Mouse (Mus musculus) liver, embryonic 13.5 days (tissue): ENCODE results near the gene Lmntd1. TPM values are rescaled to one million over a fixed set of nuclear protein-coding genes. Genes with fewer than 3 reads are reported as not detected.

ENCODE experiments used
- ATAC-seq: fragments of 200-750 bp; cut with Nextera tagmentation; 2 replicates; pipeline ENCODE4 v1.8.0; 2017; ENCODE audit warnings: low read depth, mild to moderate bottlenecking, moderate number of reproducible peaks, moderate library complexity
- DNase-seq: peaks from one replicate; pipeline ENCODE4 v3.0.0; 2022
- H3K27ac ChIP-seq: fragments of 300-500 bp; sonication (generic); 2 replicates; pipeline ENCODE4 v1.5.1; 2015; ENCODE audit warnings: moderate library complexity, mild to moderate bottlenecking, inconsistent platforms
- H3K27me3 ChIP-seq: fragments of 300-500 bp; sonication (generic); 2 replicates; pipeline ENCODE4 v1.6.1; 2015; ENCODE audit warnings: mild to moderate bottlenecking, inconsistent platforms
- H3K36me3 ChIP-seq: fragments of 300-500 bp; sonication (generic); 2 replicates; pipeline ENCODE4 v1.6.1; 2015; ENCODE audit warnings: mild to moderate bottlenecking, inconsistent platforms
- H3K4me1 ChIP-seq: fragments of 300-500 bp; sonication (generic); replicated peaks from 2 replicates; pipeline ENCODE4 v1.6.1; 2015; ENCODE audit warnings: inconsistent platforms
- H3K4me2 ChIP-seq: fragments of 300-500 bp; sonication (generic); 2 replicates; pipeline ENCODE4 v1.6.1; 2015; ENCODE audit warnings: inconsistent platforms, mild to moderate bottlenecking, moderate library complexity
- H3K4me3 ChIP-seq: fragments of 300-500 bp; sonication (generic); replicated peaks from 2 replicates; pipeline ENCODE4 v1.5.1; 2015; ENCODE audit warnings: mild to moderate bottlenecking, inconsistent platforms
- H3K9ac ChIP-seq: fragments of 300-500 bp; sonication (generic); 2 replicates; pipeline ENCODE4 v1.6.1; 2015; ENCODE audit warnings: mild to moderate bottlenecking, inconsistent platforms
- H3K9me3 ChIP-seq: fragments of 300-500 bp; sonication (generic); replicated peaks from 2 replicates; pipeline ENCODE4 v1.6.1; 2016; ENCODE audit warnings: inconsistent platforms
- WGBS: fragments of 180-500 bp; shearing (Covaris S2); methylation state at CpG from one replicate; pipeline ENCODE4 v1.1.7; 2015; ENCODE audit not compliant: insufficient replicate concordance; 5-methylcytosine and 5-hydroxymethylcytosine counted together
- polyA plus RNA-seq: library from polyadenylated mRNA; unstranded; fragments of >200 nt; fragmentation: Nextera tagmentation; extraction: Ambion mirVana; gene quantifications from 2 replicates; pipeline ENCODE4 v1.2.1, GENCODE M21; 2015

The Lmntd1 gene
- polyA plus RNA-seq, 1 experiment from 2014 or later = not detected

DNA sequence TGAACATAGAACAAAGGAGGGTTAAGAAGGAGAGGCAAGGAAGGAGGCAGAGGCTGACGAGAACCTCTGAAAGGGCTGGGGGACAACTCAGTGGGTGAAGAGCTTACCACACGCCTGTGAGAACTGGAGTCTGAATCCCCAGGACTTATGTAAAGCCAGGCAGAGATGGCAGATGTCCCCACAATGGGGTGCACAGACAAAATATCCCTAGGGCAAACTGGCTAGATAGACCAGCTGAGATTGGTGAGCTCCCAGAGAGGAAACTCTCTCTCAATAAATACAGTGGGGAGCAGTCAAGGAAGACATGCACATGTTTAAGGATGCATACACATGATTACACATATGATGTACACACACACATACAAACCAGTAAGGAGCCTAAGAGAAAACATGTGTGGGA lies 10.0 kb downstream of the Lmntd1 start:
- H3K4me3 ChIP-seq = no peak overlapping the region
- H3K4me2 ChIP-seq = no peak overlapping the region
- no peak for DNase-seq
- no peaks in the 10 kb centered on the region for H3K4me1 ChIP-seq
- H3K9me3 ChIP-seq = no peaks in the 10 kb centered on the region
- no peak overlapping the region for H3K9ac ChIP-seq
- H3K36me3 ChIP-seq = no peaks in the 10 kb centered on the region
- H3K27me3 ChIP-seq = no peaks in the 10 kb centered on the region
- no peak overlapping the region for H3K27ac ChIP-seq
- ATAC-seq = no peak
- WGBS = 36% methylated on average over 2 of the region's 2 CpGs

DNA sequence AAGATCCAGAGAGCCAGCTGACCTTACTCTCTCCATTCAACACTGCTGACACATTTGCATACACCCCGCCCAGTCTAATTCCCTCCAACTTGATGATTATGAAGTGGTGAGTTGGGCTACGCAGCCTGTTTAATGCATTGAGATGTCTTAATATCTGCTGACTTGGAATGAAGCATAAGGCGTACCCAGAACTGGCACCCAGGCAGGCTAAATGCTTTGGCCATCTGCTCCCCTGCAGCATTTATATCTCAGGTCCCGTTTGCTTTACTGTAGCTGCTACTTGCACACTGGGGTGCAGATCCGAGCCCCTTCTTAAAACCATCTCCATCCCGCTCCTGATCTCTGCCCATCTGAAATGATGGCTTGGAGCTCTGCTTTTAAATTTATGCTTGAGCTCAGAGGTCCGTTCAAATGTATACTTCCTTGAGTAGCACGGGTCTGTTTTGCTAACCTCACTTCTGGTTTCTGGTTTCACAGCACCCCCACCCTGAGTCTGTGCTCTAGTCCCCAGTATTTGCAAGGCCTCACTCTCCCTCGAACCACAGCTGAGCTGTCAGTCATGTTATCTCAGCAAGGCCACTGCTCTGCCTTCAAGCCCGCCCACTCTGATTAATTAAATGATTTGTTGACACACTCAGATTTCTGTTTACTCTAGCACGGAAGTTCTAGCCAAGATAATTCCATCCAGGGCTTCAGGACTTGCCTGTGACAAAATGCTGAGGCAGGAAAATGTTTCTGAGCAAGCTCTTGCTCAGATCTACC lies 15.1 kb downstream of the Lmntd1 start:
- ATAC-seq = no peak
- H3K27me3 ChIP-seq = no peaks in the 10 kb centered on the region
- H3K9ac ChIP-seq = no peak overlapping the region
- H3K4me3 ChIP-seq = no peak overlapping the region
- 40% methylated on average over 11 of the region's 11 CpGs for WGBS
- no peak for DNase-seq
- H3K9me3 ChIP-seq = no peaks in the 10 kb centered on the region
- no peaks in the 10 kb centered on the region for H3K36me3 ChIP-seq
- no peak overlapping the region for H3K4me2 ChIP-seq
- no peaks in the 10 kb centered on the region; the same call in 1 of the 2 replicates for H3K4me1 ChIP-seq
- no peak overlapping the region for H3K27ac ChIP-seq

DNA sequence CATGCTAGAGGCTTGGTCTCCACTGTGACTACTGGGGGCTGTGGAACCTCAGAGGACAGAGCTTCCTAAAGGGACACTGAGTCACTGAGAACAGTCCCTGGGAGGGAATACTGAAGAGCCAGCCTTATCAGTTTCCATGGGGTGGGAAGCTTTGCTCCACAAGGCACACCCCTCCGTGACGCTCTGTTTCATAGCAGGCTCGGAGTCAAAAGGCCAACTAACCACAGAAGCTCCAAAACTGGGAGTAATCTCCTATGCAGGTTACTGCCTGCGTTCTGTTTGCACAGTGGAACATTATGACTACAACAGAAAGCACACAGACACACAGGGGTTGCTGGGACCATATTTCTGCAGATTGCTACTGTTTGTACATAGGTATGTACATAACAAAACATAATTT lies 18.2 kb downstream of the Lmntd1 start:
- Histone ChIP-seq H3K9ac (no peak overlapping the region), H3K36me3 (no peaks in the 10 kb centered on the region), H3K27ac (no peak overlapping the region), H3K4me3 (no peak overlapping the region), H3K4me1 (no peaks in the 10 kb centered on the region; the same call in 1 of the 2 replicates), H3K4me2 (no peak overlapping the region), H3K27me3 (no peaks in the 10 kb centered on the region), H3K9me3 (no peaks in the 10 kb centered on the region)
- ATAC-seq (no peak), DNase-seq (no peak)
- WGBS = 59% methylated on average over 4 of the region's 4 CpGs

GRCm38 (mm10) chr6:145593991-145594390 lies 20.1 kb downstream of the Lmntd1 start:
- Histone ChIP-seq H3K9ac (no peak overlapping the region), H3K4me2 (no peak overlapping the region), H3K27me3 (no peaks in the 10 kb centered on the region), H3K4me1 (no peaks in the 10 kb centered on the region; the same call in 1 of the 2 replicates), H3K27ac (no peak overlapping the region), H3K36me3 (no peaks in the 10 kb centered on the region), H3K4me3 (no peak overlapping the region), H3K9me3 (no peaks in the 10 kb centered on the region)
- WGBS = 57% methylated on average over 7 of the region's 7 CpGs
- no peak for DNase-seq
- no peak for ATAC-seq

GRCm38 (mm10) chr6:145592531-145592998 lies 21.6 kb downstream of the Lmntd1 start:
- Histone ChIP-seq H3K4me3 (no peak overlapping the region), H3K4me1 (no peaks in the 10 kb centered on the region), H3K27me3 (no peaks in the 10 kb centered on the region), H3K27ac (no peak overlapping the region), H3K4me2 (no peak overlapping the region), H3K9ac (no peak overlapping the region), H3K9me3 (no peaks in the 10 kb centered on the region), H3K36me3 (no peaks in the 10 kb centered on the region)
- 57% methylated on average over 8 of the region's 8 CpGs for WGBS
- ATAC-seq = no peak
- DNase-seq = no peak

- no peaks in the 10 kb centered on the region for H3K36me3 ChIP-seq
- no peak overlapping the region for H3K4me2 ChIP-seq
- no peaks in the 10 kb centered on the region for H3K4me1 ChIP-seq
- no peak overlapping the region for H3K9ac ChIP-seq
- no peak overlapping the region for H3K27ac ChIP-seq
- H3K27me3 ChIP-seq = no peaks in the 10 kb centered on the region
- no peak overlapping the region for H3K4me3 ChIP-seq
- no peak for ATAC-seq
- H3K9me3 ChIP-seq = no peaks in the 10 kb centered on the region
- no peak for DNase-seq
- 53% methylated on average over 6 of the region's 6 CpGs for whole genome bisulfite sequencing
Observed at GRCm38 (mm10) chr6:145592036-145592435, 22.1 kb downstream of the Lmntd1 start.

DNA sequence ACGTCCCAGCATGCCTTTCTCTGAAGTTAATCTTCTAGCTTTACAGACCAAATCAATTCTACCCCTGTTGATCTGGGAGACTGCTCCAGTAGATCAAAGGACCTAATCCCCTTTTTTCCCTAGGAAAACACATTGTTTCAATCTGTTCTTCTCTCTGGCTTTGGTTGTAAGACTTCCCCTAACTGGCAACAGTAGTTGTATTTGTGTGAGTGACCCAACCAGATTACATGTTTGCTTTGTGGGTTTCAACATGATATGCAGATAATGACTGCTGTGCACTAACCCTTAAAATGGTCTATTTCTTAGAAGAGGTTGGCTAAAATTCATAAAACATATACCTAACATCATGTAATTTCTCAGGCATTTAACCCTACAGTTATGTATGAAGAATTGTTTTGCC lies 22.5 kb downstream of the Lmntd1 start:
- ATAC-seq = no peak
- WGBS = 59% methylated on average over 1 of the region's 1 CpGs
- H3K4me1 ChIP-seq = no peaks in the 10 kb centered on the region
- H3K9ac ChIP-seq = no peak overlapping the region
- no peak overlapping the region for H3K27ac ChIP-seq
- H3K36me3 ChIP-seq = no peaks in the 10 kb centered on the region
- H3K9me3 ChIP-seq = no peaks in the 10 kb centered on the region
- H3K4me2 ChIP-seq = no peak overlapping the region
- H3K27me3 ChIP-seq = no peaks in the 10 kb centered on the region
- no peak for DNase-seq
- no peak overlapping the region for H3K4me3 ChIP-seq

DNA sequence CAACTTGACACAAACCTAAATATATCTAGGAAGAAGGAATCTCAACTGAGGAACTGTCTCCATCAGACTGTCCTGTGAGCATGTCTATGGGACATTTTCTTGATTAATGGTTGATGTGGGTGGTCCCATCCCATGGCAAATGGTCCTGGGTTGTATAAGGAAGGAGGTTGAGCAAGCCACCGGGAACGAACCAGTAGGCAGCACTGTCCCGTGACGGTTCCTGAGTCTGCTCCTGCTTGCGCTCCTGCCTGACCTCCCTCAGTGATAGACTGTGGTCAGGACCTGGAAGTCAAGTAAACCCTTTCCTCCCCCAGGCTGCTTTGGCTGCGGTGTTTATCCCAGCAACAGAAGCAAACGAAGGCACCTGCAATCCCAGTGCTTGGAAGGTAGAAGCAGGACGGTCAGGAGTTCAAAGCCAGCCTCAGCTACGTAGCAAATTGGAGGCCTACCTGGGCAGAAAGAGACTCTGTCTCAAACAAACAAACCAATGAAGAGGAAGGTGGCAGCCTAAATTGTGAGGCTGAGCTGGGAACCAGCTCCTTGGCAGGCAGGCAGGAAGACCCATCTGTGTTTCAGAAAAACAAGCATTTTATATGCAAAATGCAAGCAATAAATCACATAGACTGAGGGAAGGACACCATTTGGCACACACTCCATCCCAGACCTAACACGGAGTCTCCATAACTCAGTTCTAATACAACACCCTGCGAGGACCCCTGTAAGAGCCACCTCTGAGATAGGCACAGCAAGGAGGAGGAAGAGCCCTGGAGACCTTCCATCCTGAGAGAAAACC lies 23.4 kb downstream of the Lmntd1 start:
- ATAC-seq = no peak
- H3K9ac ChIP-seq = no peak overlapping the region
- 64% methylated on average over 11 of the region's 11 CpGs for WGBS

DNA sequence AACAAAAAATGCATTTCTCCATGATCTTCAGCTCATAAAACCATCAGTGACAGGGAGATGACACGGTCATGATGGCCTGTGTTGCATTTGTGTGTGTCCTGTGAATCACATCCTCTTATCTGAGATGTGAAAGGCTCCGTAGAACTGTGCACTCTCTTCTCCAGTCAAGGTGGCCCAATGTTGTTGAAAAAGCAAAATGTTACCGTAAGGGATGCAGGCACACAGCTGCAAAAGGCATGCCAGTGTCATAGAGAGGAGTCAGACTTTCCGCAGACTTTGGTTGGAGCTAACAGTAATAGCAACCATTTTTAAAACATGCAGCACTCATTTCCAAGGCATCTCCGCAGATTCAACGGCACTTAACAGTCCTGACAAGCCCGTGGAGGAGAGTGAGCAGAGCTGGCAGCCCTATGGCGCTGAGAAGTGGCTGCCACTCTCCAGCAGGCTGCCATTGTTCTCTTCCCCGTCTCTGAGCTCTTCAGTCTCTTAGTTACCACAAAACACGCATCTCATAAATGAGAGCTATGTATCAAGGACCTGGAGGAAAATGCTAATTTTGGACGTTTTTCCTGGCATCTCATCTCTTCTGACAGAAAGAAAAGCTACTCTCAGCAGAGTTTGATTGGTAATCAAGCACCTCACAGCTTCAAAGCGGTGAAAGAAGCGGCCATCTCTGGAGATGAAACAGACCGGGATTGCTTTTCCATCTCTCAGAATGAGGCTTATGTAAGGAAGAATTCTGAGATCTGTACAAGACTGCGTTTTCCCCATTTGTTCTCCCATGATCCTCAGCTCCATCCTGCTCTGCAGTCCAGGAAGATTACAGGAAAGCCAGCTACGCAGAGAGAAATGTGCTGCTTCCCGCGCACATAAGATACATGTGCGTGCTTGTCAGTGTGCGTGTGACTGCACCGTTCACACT lies 28.8 kb downstream of the Lmntd1 start:
- no peak overlapping the region for H3K9ac ChIP-seq
- no peaks in the 10 kb centered on the region for H3K9me3 ChIP-seq
- no peak for DNase-seq
- H3K36me3 ChIP-seq = no peaks in the 10 kb centered on the region
- H3K4me3 ChIP-seq = no peak overlapping the region
- H3K27ac ChIP-seq = no peak overlapping the region
- no peaks in the 10 kb centered on the region for H3K4me1 ChIP-seq
- WGBS = 69% methylated on average over 21 of the region's 21 CpGs
- no peaks in the 10 kb centered on the region for H3K27me3 ChIP-seq
- no peak for ATAC-seq
- no peak overlapping the region for H3K4me2 ChIP-seq

More for the DNA sequence above, 23.4 kb downstream of the Lmntd1 start:
- Histone ChIP-seq H3K4me3 (no peak overlapping the region), H3K27me3 (no peaks in the 10 kb centered on the region), H3K9me3 (no peaks in the 10 kb centered on the region), H3K4me1 (no peaks in the 10 kb centered on the region), H3K36me3 (no peaks in the 10 kb centered on the region), H3K4me2 (no peak overlapping the region), H3K27ac (no peak overlapping the region)
- DNase-seq = no peak

GRCm38 (mm10) chr6:145581366-145582170 lies 32.6 kb downstream of the Lmntd1 start:
- no peak overlapping the region for H3K27ac ChIP-seq
- no peak overlapping the region for H3K4me2 ChIP-seq
- WGBS = 46% methylated on average over 10 of the region's 10 CpGs
- H3K4me1 ChIP-seq = no peaks in the 10 kb centered on the region
- H3K27me3 ChIP-seq = no peaks in the 10 kb centered on the region
- H3K4me3 ChIP-seq = no peak overlapping the region
- no peaks in the 10 kb centered on the region for H3K36me3 ChIP-seq
- ATAC-seq (no peak; the same call in 1 of the 2 replicates), DNase-seq (no peak)
- no peak overlapping the region for H3K9ac ChIP-seq
- H3K9me3 ChIP-seq = no peaks in the 10 kb centered on the region
